Mouse (Mus musculus) hindbrain, postnatal 0 days (tissue): ENCODE measurements at regions not wholly inside any gene's neighbourhood (a gene's known extent, or its start where the extent isn't known, plus 50 kb on each side); places are given as distances from the start of the nearest gene placed in this dataset.

ENCODE experiments used
- ATAC-seq: fragments of 200-750 bp; cut with Nextera tagmentation; 2 replicates; pipeline ENCODE4 v1.8.0; 2017; ENCODE audit warnings: mild to moderate bottlenecking, moderate TSS enrichment, moderate library complexity
- DNase-seq: peaks from one replicate; pipeline ENCODE4 v3.0.0-alpha.2; 2015; ENCODE audit warnings: low spot score
- H3K27ac ChIP-seq: fragments of 300-500 bp; sonication (generic); 2 replicates; pipeline ENCODE4 v1.5.1; 2014; ENCODE audit warnings: mild to moderate bottlenecking
- H3K27me3 ChIP-seq: fragments of 300-500 bp; sonication (generic); 2 replicates; pipeline ENCODE4 v1.6.1; 2014; ENCODE audit warnings: low read length, mixed read lengths; ENCODE audit not compliant: insufficient read depth
- H3K36me3 ChIP-seq: fragments of 300-500 bp; sonication (generic); 2 replicates; pipeline ENCODE4 v1.6.1; 2014; ENCODE audit warnings: low read length, mixed read lengths; ENCODE audit not compliant: insufficient read depth
- H3K4me1 ChIP-seq: fragments of 300-500 bp; sonication (generic); 2 replicates; pipeline ENCODE4 v1.6.1; 2014; ENCODE audit warnings: antibody characterized with exemption, low read length, mixed read lengths; ENCODE audit not compliant: insufficient read depth
- H3K4me2 ChIP-seq: fragments of 300-500 bp; sonication (generic); 2 replicates; pipeline ENCODE4 v1.6.1; 2014; ENCODE audit warnings: low read depth, mild to moderate bottlenecking, low read length, moderate library complexity, mixed read lengths
- H3K4me3 ChIP-seq: fragments of 300-500 bp; sonication (generic); 2 replicates; pipeline ENCODE4 v1.5.1; 2014; ENCODE audit warnings: low read length
- H3K9ac ChIP-seq: fragments of 300-500 bp; sonication (generic); replicated peaks from 2 replicates; pipeline ENCODE4 v1.6.1; 2014; ENCODE audit warnings: mild to moderate bottlenecking, low read length, moderate library complexity, mixed read lengths
- H3K9me3 ChIP-seq: fragments of 300-500 bp; sonication (generic); 2 replicates; pipeline ENCODE4 v1.6.1; 2016; ENCODE audit warnings: low read length, mixed read lengths
- CTCF ChIP-seq: IDR thresholded peaks from 2 replicates; pipeline ENCODE4 v1.5.1; 2016; ENCODE audit warnings: antibody characterized with exemption, control low read depth, low read depth
- WGBS: fragments of 180-500 bp; shearing (Covaris S2); extraction: QIAGEN DNeasy Blood & Tissue Kit; methylation state at CpG from one replicate; pipeline ENCODE4 v1.1.7; 2014; 5-methylcytosine and 5-hydroxymethylcytosine counted together

DNA sequence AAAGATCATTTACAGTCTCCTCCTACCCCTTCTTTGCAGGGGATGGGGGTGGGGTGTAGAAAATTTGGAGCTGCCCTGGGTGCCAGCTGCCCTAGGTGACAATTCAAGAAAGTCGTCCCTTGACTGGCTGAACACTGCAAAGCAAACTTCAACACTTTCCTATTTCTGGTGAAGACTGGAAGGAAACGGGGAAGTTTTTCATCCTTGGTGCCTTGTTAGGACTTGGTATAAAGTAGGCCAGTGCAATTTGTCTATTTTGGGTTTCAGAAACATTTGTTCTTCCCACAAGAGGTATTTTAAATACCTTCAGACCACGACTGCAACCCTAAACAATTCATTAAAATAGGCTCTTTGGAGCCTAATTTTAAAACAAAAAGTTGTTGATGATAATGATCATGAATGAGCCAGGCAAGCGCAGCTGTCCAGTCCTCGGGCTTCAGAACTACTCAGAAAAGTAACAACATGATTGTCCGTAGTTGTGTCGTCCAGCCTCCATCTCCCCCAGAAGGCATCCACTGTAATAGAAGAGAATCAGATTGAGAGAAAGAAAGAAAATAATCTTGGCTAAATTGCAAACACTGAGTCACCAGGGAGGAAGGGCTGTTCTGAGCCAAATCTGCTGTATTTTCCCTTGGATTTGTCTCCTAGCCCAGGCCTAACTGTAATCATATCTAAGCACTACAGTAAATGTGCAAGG, 194.2 kb downstream of the Mex3b start:
- no peak for TF ChIP-seq CTCF
- H3K27me3 ChIP-seq: no peaks in the 10 kb centered on the region
- no peak overlapping the region for H3K4me2 ChIP-seq
- DNase-seq (no peak), ATAC-seq (no peak)
- H3K4me1 ChIP-seq: no peaks in the 10 kb centered on the region
- H3K27ac ChIP-seq: no peak overlapping the region
- no peak overlapping the region for H3K4me3 ChIP-seq
- H3K36me3 ChIP-seq: no peaks in the 10 kb centered on the region
- no peaks in the 10 kb centered on the region for H3K9me3 ChIP-seq
- H3K9ac ChIP-seq: no peak overlapping the region
- 78% methylated on average over 7 of the region's 7 CpGs for WGBS

DNA sequence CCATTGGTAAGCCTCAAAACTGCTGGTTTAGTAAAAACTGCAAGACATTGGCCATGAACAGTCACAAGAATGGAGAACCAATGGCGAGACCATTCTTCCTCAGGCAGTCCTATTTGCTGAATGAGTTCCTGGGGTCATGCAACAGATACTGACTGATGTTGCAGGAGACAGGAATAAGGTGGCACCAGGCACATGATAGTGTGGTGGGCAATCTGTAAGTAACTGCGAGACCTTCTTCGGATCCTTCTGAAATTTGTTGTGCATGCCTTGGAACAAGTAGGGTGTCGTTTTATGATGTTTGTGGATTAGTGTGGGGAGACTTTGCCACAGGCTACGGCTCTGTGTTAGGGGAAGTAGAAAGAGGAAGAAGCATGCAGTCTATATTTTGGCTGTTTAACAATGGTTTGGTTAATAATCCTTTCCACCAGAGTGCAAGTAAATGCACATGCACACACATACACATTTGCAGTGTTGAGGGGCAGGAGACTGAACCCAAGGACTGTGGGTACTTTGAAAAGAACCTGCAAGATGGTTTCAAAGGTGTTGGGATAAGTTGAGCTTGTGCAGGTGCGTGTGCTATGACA, 194.9 kb downstream of the Mex3b start:
- 93% methylated on average over 6 of the region's 6 CpGs for WGBS
- H3K4me2 ChIP-seq: no peak overlapping the region
- no peak for TF ChIP-seq CTCF
- no peaks in the 10 kb centered on the region for H3K4me1 ChIP-seq
- H3K36me3 ChIP-seq: no peaks in the 10 kb centered on the region
- H3K27ac ChIP-seq: no peak overlapping the region
- no peak for ATAC-seq
- no peaks in the 10 kb centered on the region for H3K9me3 ChIP-seq
- no peak overlapping the region for H3K9ac ChIP-seq
- no peaks in the 10 kb centered on the region for H3K27me3 ChIP-seq
- no peak overlapping the region for H3K4me3 ChIP-seq
- DNase-seq: no peak

DNA sequence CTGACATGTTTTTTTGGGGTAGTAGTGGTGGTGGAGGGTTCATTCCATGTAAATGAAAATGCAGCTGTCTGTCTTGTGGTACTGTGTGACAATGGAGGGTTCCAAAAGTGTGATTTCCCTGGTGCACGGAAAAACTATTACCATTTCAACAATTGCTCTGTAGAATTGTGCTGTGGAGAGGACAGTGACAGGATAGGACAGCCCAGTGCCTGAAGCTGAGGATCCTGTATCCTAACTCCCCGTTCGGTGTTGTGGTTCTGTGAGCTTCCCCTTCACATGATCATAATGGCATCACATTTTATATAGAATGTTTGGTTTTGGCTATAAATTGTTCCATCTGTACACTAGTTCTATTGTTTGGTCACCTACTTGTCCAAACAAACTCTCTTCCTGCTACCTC, 196.4 kb downstream of the Mex3b start:
- no peak overlapping the region for H3K9ac ChIP-seq
- TF ChIP-seq CTCF: no peak
- 82% methylated on average over 3 of the region's 3 CpGs for WGBS

DNA sequence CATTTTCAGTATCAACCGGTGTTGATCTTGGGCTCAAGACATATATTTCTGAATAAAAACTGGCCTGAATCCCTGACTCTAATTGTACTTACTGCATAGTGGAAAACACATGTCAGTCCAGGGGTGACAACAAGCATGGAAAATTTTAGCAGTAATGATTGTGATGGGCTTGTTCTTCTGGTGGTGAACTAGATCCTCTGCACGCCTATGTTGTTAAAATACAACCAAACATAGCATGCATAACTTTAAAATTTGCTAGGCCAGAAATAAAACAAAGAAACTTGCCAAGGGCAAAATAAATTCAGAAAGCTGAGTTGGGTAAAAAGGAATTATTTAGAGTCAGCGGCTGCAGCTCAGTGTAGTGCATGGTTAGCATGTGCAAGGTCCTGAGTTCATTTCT, 198.2 kb downstream of the Mex3b start:
- ATAC-seq: no peak
- WGBS: 88% methylated on average over 3 of the region's 3 CpGs

More for the DNA sequence above, 196.4 kb downstream of the Mex3b start:
- H3K4me2 ChIP-seq: no peak overlapping the region
- H3K27ac ChIP-seq: no peak overlapping the region
- no peak overlapping the region for H3K4me3 ChIP-seq
- no peaks in the 10 kb centered on the region for H3K4me1 ChIP-seq
- H3K9me3 ChIP-seq: no peaks in the 10 kb centered on the region
- ATAC-seq: no peak
- DNase-seq: no peak
- H3K36me3 ChIP-seq: no peaks in the 10 kb centered on the region
- H3K27me3 ChIP-seq: no peaks in the 10 kb centered on the region

DNA sequence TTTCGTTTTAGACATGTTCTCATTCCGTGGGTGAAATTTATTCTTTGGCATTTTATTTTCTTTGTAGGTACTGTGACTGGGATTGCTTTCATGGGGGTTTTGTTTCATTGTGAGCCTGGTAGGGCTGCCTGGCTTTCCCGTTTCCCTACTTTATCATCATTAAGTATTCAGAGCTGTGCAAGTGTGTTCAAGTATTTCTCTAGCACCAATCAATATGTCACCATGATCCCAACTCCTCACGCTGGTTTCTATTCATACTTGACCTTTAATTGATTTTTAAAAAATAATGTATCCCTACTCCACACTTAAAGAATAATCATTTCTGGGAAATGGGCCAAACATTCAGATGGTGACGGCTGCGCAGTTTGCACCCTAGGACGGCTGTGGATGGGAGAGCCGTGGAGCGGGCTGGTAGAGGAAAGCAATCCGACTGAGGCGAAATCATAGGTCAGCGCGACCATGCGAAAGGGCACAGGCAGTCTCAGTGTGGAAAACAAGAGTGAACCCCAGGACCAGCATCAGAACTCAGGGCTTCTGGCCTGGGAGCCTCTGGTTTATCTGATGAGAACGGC, 207.4 kb downstream of the Mex3b start:
- Histone ChIP-seq H3K9ac (no peak overlapping the region), H3K4me1 (no peaks in the 10 kb centered on the region; the same call in 1 of the 2 replicates), H3K4me3 (no peak overlapping the region), H3K27ac (no peak overlapping the region), H3K9me3 (no peaks in the 10 kb centered on the region), H3K4me2 (no peak overlapping the region), H3K36me3 (no peaks in the 10 kb centered on the region), H3K27me3 (no peaks in the 10 kb centered on the region)
- ATAC-seq (no peak), DNase-seq (no peak)
- 55% methylated on average over 15 of the region's 15 CpGs for WGBS
- no peak for TF ChIP-seq CTCF

More for the DNA sequence above, 198.2 kb downstream of the Mex3b start:
- H3K27me3 ChIP-seq: no peaks in the 10 kb centered on the region
- no peak overlapping the region for H3K4me2 ChIP-seq
- H3K9me3 ChIP-seq: no peaks in the 10 kb centered on the region
- no peak overlapping the region for H3K9ac ChIP-seq
- no peaks in the 10 kb centered on the region for H3K4me1 ChIP-seq
- TF ChIP-seq CTCF: no peak
- no peaks in the 10 kb centered on the region for H3K36me3 ChIP-seq
- no peak overlapping the region for H3K4me3 ChIP-seq
- H3K27ac ChIP-seq: no peak overlapping the region
- no peak for DNase-seq

DNA sequence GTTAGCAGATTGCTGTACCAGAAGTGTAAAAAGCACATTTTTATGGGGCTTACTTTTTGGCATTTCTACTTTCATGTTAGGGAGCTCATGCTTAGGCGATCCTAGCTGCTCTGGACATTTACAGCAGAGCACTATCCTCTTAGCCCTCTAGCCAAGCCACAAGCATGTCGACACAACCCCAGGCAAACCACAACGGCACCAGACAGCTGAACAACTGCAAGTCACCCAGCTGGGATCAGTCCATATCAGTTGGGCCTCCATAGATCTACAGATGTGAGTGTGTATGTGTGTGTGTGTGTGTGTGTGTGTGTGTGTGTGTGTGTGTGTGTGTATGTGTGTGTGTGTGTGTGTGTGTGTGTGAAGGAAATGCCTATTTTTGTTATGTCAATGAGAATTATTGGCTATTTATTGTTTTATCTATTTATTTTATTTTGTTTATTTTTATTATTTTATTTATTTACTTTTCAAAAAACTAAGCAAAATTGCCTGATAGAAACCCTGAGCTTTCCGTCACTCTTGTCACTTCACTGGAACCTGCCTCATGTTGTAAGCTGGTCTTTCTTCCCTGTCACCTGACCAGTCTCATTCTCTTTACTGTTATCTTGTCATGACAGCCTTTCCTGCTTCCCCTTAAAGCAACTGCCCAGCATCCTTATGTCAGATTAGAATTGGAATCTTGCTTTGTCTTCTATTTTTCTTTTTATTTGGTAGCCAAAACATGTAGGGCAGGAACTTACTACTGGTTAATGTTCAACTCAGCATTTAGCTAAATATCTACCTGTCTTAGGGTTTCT, 208.2 kb downstream of the Mex3b start:
- Histone ChIP-seq H3K4me3 (no peak overlapping the region), H3K27ac (no peak overlapping the region), H3K36me3 (no peaks in the 10 kb centered on the region), H3K4me2 (no peak overlapping the region), H3K9ac (no peak overlapping the region), H3K9me3 (no peaks in the 10 kb centered on the region), H3K4me1 (no peaks in the 10 kb centered on the region; the same call in 1 of the 2 replicates), H3K27me3 (no peaks in the 10 kb centered on the region)
- no peak for TF ChIP-seq CTCF
- 86% methylated on average over 4 of the region's 4 CpGs for WGBS
- DNase-seq (no peak), ATAC-seq (no peak)
